Mouse (Mus musculus): ENCODE measurements at regions not wholly inside any gene's neighbourhood (a gene's known extent, or its start where the extent isn't known, plus 50 kb on each side); places are given as distances from the start of the nearest gene placed in this dataset.

DNA sequence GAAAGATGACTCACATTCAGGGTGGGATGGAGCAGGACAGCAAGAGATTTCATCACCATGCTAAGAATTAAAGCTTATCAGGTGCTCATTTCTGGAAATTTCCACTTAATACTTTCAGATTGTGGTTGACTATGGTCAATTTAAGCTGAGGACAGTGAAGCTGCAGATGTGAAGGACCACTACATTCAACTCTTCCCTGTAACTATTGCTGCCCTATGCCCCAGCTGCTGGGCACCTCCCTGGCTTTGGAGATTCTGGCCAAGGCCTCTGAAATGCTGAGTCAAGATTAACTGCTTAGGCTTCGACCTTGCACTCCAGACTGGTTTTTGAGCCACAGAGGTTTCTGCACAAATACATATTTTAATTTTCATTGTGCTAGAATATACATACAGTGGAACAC, 140.4 kb upstream of the Grik3 start:
- DNase-seq (ENCODE audit: low read depth): no peak

DNA sequence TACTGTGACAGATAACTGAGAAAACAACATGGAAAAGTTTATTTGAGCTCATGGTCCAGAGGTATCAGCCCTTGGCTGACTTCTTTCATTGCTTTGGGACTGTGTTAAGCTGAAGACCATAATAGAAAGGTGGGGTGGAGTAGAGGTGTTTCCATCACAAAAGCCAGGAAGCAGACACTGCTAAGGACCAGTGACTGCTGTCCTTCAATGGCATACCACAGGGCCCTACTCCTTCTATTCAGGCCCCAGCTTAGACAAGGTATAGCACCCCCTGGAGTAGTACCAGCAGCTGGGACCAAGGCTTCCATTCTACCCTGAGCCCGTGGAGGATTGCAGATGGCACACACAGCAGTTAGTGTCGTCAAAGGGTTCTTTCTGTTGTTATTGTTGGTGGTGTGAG, 151.4 kb upstream of the Grik3 start:
- DNase-seq (ENCODE audit: low read depth): no peak

DNA sequence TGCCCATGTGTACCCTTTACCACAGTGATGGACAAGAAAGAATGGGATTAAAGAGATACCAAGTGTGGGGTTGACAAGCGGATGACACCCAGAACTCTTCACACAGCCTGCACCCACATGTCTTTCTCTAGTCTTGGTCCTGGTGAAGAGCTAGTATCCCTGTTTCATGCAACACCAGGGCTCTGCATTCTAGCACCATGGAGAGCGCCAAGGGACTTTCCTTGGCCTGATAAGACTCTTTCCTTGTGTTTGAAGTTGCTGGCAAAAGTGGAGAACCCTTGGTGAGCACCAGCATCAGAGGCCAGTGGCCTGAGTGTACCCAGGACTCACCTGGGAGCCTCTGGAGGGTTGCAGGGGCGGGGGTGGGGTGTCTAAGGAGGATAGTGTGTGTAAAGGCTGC, 161.7 kb upstream of the Grik3 start:
- DNase-seq (ENCODE audit: low read depth): peak; percentile 70

DNA sequence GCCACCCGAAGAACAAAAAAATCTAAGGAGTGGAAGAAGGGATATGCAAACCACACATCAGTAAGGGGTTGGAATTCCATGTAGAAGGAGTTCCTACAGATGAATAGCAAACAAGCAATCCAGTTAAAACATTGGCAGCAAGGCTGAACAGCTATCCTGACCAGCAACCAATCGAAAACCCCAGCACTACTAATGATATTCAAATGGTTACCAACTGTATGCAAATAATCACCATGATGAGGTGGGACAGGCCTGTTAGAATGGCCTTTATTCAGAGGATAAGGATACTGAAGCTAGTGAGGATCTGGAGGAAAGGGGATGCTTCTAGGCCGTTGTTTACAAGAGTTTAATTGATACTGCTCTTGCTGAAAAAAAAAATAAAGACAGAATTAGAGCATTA, 166.0 kb upstream of the Grik3 start:
- no peak for DNase-seq (ENCODE audit: low read depth)

DNA sequence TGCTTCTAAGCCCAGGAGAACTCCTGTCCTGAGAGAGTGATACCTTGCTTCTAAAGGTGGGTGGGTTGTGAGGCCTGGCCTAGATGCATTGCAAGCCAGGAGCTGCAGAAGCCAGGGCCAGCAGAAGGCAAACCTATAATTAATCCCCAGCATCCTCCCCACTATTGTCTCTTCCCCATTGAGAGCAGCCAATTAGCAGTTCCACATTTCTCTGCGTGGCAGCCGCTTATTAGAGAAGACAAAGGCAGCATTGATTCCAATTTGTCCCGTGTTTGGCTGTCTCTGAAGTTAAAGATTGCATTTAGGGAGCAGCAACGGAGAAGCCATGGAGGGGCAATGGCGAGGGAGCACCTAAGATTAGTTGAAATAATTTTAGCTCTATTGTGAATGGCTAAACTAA, 171.2 kb upstream of the Grik3 start:
- no peak for DNase-seq (ENCODE audit: low read depth)

DNA sequence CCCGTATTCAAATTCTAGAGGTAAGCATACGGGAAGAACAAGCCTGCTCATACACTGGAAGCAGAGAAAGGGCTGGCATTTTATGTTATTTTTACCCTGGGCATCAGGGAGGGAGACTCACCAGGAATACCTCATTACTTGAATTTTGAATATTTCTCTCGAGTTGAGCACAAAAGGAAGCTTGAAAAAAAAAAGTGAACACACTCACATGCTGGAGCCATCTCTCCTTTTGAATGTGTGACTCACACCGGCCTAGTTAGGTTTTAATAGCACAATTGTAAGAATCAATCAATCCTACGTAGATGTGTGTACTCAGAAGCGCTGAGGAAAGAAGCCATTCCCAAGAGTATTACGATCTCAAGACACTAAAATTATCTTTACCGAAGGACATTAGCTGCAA, 172.2 kb upstream of the Grik3 start:
- DNase-seq (ENCODE audit: low read depth): no peak

DNA sequence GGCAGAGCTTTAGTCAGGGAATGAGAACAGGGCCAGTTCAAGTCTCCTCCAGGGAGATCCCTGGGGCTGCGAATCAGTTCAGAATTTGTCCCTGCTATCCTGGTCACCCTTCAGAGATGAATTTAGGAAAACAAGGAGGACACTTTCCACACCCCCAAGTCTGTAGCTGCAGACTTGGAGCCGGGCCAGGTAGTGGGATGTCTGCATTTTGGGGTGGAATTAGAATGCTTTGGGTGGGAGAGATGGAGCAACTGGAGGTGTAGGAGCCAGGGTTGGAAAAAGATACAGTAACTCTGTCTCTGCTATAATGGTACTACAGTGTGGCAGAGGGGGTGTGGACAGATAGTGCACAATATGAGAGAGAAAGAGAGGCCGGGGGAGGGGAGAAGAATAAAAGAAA, 173.6 kb upstream of the Grik3 start:
- no peak for DNase-seq (ENCODE audit: low read depth)

DNA sequence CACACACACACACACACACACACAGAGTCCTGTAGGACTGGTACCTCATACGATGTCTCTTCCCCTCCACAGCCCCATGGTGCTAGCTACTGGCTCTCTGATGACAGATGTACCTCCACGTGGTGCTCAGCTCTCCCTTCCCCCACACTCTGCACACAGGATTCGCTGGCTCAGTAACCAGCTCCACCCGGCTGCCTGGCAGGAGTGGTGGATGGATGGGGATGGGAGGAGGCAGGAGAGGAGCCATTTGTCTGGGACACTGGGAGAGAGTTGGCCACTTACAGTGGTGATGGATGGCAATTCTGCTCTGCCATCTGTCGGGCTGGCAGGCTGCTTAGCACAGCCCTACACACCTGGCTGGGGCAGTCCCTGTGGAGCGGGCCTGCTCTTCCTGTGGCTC, 174.7 kb upstream of the Grik3 start:
- DNase-seq (ENCODE audit: low read depth): no peak

DNA sequence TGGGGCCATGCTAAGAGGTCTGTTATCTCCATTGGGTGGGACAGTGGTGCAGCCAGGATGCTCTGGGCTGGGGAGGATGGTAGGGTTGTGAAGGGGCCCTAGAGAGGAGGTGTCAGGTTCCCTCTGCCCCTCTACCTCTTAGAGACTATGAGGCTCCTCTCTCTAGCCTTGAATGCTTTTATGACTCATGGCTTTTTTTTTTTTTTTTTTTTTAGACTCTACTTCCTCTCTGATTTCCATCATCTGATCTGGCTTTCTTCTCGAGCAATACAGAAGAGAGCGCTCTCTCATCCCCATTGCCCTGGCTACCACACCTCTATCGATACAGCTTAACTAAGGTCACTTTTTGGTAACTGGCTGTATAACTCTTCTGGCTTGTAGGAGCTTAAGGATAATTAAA, 176.6 kb upstream of the Grik3 start:
- no peak for DNase-seq (ENCODE audit: low read depth)

DNA sequence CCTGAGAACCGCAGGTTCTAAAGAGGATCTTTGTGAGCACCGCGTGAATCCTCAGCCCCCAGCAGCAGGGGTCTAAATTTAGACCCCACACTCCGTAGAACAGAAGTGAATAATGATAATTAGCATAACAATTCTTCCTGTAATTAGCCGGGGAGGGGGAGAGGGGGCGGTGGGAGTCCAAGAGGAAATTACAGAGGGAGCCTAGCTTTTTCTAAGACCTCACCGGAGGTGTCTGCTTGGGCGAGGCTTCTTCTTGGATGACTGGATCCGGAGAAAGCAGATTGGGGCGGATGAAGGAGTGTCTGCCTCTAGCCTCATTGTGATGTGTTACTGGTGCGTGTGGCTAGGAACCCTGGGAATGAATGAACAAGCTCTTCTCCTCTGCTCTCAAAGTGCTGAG, 177.2 kb upstream of the Grik3 start:
- DNase-seq (ENCODE audit: low read depth): no peak

DNA sequence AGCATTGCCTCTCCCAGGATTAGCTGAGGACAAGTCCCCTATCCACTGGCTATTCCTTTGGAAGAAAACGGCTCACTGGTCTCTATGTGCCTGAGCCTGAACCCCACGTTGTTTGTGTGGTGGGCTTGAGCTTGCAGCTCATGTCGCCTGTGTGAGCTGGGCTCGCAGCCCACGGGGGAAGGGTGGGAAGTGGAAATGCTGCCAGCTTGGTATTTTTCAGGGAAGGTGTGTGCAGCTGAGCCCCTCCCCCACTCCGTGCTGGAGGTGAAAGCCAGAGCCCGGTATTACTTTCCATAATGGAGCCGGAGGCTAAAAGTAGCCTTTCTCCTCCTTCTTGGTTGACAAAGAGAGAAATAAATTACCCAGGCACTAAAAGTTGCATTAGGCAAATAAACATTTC, 180.5 kb upstream of the Zc3h12a start:
- no peak for DNase-seq (ENCODE audit: low read depth)

DNA sequence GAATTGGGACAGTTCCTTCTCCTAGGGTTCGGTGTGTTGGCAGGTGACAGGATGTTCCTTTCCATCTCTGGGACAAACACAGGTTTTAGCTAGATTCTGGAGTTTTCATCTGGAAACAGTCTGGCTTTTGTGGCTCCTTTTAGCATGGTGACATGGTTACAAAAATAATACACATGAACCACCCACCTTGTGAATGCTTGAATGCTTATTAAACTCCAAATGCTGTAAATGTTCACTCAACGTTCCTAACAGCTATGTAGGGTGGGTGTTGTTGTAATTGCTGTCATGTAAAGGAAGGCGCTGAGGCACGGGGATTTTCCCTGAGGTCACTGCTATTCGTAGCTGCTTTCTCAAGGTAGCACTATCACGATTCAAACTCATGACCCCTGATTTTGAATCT, 178.1 kb upstream of the Zc3h12a start:
- no peak for DNase-seq (ENCODE audit: low read depth)

DNA sequence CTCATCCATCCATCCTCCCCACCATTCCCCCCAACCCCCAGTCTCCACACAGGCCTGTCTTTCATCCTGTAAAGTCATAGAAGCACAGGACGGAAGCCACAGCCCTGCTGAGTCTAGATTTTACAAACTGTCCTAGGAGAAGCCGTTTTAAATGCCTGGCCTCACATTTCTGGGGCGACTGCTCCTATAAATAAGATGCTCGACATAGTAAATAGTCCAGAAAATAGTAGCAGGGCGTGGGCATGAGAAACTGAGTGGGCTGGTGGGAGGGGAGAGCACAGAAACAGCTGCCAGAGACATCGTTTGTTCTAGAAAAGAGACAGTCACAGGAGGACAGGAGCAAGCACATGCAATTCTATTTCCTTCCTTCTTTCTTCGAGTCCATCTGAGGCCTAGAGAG, 175.0 kb upstream of the Zc3h12a start:
- no peak for DNase-seq (ENCODE audit: low read depth)

DNA sequence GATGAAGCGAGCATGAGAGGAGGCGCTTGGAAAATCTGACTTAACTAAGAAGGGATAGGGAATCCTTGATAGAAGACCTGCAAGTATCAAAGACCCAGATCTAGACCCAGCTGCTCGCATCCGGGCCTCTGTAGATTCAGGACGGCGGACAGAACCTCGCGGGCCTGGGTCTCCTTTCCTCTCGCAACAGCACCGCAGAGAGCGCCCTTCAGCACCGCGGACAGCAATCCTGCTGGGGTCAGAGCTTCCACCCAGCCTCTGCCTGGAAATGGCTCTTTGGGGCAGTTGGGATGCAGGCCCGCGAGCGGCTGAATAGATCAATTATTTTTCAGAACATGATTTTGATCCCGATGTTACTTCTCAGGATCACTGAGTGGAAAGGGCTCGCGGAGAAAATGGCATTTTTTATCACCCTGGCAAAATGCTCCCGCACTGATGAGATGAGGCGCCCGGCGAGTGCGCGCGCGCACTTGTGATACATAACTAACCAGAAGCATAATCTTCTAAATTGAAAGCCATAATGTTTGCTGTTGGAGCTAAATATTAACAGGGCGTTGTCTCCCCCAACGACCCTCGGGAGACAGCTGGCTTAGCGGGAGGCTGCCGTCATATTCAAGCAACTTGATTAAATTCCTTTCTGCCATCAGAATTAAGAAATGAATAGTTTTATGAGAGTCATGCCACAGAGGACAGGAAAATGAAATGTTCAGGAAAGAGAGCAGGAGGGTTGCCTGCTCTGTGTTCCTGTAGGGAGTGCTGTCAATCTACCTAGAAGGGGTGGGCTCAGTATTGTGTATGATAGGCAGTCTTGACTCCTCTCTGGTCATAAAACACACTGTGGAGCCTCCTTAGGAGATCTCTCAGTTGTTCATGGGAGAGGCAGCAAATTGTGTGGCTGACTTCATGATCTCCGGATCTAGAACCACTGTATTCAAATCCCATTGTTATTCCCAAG, 173.1 kb upstream of the Zc3h12a start:
- DNase-seq (ENCODE audit: low read depth): peak; percentile 48

DNA sequence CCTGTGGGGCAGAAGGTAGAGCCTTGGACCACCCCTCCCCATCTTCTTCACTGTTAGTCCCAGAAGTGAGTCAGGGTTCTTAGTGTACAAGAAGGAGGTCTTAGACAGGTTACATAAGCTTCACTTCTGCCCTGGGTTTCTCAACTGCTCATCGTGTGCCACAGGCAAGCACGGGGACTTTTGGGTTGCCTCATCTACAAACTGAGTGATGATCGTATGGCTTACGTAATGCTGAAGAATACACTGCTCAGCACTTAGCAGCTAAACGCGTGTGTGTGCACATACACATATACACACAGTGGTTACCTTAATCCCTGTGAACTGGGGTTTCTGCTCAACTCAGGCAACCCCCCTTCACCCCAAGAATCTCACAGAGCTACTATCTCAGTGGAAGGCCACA, 163.1 kb upstream of the Zc3h12a start:
- no peak for DNase-seq (ENCODE audit: low read depth)

DNA sequence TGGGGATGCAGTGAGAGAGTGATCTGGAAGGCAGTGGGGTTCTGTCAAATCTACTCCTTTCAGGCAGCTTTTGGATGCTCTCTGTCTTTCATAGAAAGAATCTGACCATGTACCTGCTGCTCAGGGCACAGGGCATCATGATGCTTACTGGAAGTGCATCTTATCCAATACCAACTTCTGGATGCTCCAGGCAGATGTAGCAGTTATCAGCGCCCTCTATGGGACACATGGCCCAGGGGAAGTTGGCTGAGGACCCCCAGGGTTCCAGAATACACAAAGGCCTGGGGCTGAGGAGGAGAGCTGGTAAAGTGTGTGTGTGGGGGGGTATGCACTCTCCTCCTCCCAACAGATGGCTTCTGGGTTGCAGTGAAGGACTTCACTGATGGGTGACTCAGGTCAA, 162.1 kb upstream of the Zc3h12a start:
- no peak for DNase-seq (ENCODE audit: low read depth)

DNA sequence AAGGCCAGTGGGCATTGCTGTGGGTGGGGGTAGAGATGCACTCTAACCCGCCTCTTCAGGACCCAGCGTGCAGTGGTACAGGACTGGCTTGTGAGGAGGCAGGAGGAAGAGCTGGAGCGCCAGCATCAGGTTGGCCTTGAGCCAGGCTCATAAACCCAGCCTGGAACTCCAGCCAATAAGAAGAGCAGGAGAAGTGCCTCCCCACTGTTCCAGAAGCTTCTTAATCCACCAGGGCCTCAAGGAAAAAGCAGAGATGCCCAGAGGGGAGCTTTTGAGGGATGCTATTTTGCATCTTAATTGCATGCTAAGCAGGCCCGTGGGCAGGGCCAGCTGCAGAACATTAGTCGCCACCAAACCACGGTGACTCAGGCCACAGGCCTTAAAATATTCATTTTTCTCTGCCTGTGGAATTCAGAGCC, 161.4 kb upstream of the Zc3h12a start:
- DNase-seq (ENCODE audit: low read depth): no peak

DNA sequence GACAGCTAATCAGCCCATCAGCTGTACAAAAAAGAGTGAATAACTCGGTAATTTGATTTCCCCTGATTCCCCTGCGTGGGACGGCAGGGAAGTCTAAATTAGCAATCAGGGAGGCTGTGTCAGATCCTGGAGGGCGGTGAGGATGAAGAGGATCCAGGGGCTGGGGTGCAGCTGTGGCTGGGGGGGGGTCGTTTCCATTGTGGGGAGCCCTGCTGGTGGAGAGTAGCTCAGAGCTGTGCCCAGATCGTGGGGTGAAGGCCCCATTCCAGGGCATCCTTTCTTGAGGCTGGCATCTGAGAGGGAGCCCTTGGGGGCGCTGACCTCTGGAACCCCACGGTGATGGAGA, 155.3 kb upstream of the Zc3h12a start:
- DNase-seq (ENCODE audit: low read depth): no peak

DNA sequence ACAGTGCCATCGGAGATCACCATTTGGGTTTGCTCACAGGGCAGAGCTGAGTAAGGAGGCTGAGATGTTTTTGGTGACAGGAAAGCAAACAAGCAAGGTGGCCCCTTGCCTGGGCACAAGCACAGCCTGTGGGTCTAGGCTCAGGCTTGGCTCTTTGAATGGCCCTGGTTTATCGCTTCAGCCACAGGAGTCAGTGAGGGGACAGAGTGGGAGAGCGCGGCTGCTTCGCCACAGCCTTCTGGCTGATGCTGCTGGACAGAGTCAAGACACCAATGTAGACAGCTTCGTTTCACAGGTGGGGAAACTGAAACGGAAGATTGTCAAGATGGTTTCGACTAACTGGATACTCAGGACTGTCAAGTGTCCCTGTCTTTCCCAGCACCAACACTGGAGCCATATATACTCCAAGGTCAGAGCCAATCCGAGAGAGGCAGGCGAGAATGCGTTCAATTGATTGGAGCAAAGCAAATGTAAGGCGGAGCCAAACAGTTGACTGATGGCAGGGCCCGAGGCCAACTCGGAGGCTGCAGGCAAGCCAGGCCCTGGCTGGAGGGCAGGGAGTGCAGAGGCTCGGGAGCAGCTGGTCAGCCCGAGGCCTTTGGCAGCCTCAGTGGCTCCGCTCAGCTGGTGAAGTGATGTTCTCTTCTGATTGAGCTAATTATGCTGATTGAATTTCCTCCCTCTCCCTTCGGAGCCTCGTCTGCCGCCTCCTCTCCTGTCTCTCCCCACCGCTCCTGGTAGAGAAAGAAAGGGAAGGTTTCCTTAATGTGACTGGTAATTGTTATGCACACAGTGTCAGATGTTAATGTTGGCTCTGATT, 154.7 kb upstream of the Zc3h12a start:
- peak; percentile 36 for DNase-seq (ENCODE audit: low read depth)

DNA sequence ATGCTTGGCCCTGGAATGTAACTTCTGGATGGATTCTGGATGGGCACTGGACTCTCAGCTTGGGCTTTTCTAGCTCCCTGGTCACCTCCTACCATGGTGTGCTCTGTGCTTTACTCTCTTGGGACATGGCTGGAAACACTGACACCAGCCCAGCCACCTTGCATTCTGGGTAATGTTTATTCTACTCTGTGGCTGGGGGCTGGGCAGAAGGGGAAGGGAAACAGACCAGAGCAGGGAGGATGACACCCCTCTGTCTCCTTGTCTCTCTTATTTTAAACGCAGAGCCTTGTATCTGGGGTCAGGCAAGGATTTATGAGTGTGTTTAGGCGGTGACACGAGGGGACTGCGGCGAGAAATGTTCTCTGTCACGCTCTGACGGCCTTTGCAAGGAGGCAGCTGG, 151.5 kb upstream of the Zc3h12a start:
- DNase-seq (ENCODE audit: low read depth): no peak

DNA sequence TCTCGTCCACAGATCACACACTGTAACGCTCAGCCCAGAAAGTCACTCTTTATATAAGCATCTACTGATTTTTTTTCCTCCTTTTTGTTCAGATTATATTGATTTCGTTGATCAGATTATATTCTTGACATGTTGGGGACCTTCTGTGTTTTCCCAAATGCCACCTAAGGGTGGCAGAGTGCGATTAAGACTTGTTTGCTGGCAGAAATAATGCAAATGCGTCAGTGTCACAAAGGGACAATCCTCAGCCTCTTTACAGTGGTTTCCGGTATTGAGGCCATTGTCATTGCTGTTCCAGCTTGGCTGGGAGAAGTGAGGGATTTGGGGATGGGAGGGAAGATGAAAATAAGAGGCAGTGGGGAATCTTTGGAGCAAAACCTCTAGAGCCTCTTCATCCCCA, 149.2 kb upstream of the Zc3h12a start:
- no peak for DNase-seq (ENCODE audit: low read depth)

DNA sequence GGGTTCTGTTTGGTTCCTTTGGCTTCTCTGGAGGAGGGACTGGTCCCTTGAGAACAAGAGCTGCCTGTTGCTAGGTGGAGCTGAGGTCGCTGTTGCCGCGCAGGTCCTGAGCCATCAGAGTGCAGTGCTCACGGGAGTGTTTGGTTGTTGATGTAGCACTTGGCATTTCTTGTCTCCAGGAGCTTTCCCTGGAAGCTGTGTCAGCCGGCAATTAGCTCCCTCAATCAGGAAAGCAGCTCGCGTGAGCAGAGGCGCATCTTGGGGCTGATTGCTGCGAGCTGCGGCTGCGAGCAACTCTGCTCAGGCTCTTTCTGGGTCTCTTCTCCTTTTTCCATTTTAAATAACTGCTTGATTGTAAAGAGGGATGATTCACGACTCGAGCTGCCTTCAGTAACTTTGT, 147.6 kb upstream of the Zc3h12a start:
- no peak for DNase-seq (ENCODE audit: low read depth)

DNA sequence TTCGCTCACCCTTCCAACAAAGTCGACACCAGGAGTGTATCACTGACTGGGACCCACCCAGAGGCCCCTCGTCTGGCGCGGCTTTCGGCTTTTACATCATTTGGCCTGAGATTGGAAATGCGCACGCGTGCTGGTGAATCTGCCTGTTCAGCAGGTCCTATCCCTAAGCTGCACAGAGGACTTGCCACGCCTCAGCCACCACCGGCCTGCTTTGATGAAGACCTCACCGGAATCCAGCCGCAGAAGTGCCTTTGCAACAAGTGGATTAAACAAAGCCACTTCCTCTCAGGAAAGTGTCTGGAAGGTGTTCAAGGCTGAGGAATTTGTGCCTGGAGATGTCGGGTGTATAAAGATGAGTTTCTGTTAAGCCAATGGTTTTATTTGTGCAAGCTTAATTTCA, 143.3 kb upstream of the Zc3h12a start:
- no peak for DNase-seq (ENCODE audit: low read depth)

DNA sequence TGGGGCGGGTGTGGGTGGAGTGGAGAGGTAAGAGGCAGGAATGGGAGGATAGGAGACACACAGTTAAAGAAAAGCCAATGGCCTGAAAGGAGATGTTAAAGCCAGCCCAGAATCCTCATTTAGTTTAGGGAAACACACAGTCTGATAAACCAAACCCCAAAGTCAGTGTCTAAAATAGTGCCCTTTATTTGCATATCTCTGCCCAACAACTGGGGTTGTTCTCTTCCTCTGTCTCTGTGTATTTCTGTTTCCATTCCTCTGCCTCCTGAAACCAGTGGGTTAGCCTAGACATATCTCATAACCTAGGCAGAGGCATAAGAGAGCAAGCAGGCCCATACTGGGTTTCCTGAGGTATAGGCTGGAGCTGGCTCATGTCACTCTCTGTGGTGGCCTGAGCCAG, 138.6 kb upstream of the Zc3h12a start:
- no peak for DNase-seq (ENCODE audit: low read depth)
